Mouse (Mus musculus) CH12.LX (cell line): Measurements from ENCODE around the gene Arel1.

ENCODE experiments used
- CTCF ChIP-seq, 2 experiments: IDR thresholded peaks in 1 of 2; conservative IDR thresholded peaks in 1 of 2; 2 replicates each; pipeline ENCODE4 v1.5.1; 2011 to 2012; ENCODE audit warnings: low read depth in 2 of 2, low read length in 2 of 2, improper control_type of control experiment in 1 of 2, inconsistent platforms in 1 of 2, mild to moderate bottlenecking in 1 of 2, moderate library complexity in 1 of 2
- MAFK ChIP-seq: IDR thresholded peaks from 2 replicates; pipeline ENCODE4 v1.6.1; 2011; ENCODE audit warnings: low read length, improper control_type of control experiment; ENCODE audit not compliant: insufficient replicate concordance
- MEF2A ChIP-seq: IDR thresholded peaks from 2 replicates; pipeline ENCODE4 v1.6.1; 2014; ENCODE audit warnings: low read depth, mild to moderate bottlenecking, inconsistent platforms, low read length, improper control_type of control experiment, borderline replicate concordance
- NELFE ChIP-seq: IDR thresholded peaks from 2 replicates; pipeline ENCODE4 v1.6.1; 2011; ENCODE audit warnings: low read depth, low read length, improper control_type of control experiment
- POLR2A ChIP-seq: IDR thresholded peaks from 2 replicates; pipeline ENCODE4 v1.6.1; 2011; ENCODE audit warnings: low read depth, mild to moderate bottlenecking, improper control_type of control experiment, low read length
- USF2 ChIP-seq: conservative IDR thresholded peaks from 2 replicates; pipeline ENCODE4 v1.6.1; 2011; ENCODE audit warnings: low read depth, low read length, improper control_type of control experiment

DNA sequence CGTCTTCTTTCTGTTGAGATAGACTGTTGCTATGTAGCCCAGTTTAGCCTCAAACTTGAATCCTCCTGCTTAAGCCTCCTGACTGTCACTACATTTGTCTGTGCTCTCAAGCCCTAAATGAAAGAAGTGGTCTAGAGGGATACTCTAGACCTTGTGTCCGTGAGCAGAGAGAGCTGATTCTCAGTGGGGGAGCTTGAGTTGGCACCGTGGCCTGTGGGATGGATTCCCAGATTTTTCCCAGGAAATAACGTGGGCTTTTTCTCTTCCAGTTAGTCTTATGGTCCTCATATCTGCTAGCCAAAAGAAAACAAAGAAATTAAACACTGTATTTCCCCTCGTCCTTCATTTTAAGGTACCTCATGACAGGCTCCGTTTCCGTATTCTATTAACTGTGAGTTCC, 70.4 kb downstream of the Arel1 start:
- no peak for TF ChIP-seq CTCF (conservative IDR thresholded peaks at IDR 0.05 in 1 of 2, IDR thresholded peaks at IDR 0.05 in 1 of 2; ENCODE audit: low read depth in 2 of 2, low read length in 2 of 2)
- no peak for TF ChIP-seq POLR2A
- TF ChIP-seq USF2: no peak
- no peak for TF ChIP-seq MAFK
- TF ChIP-seq NELFE: no peak
- no peak for TF ChIP-seq MEF2A
